Mouse (Mus musculus) liver, postnatal 0 days (tissue): Measurements from ENCODE around the gene Kcnip2. TPM values are rescaled to one million over a fixed set of nuclear protein-coding genes. Genes with fewer than 3 reads are reported as not detected.

Experiments used
- ATAC-seq: fragments of 200-750 bp; cut with Nextera tagmentation; 2 replicates; pipeline ENCODE4 v1.8.0; 2017; ENCODE audit warnings: mild to moderate bottlenecking, moderate library complexity
- DNase-seq: peaks from one replicate; pipeline ENCODE4 v3.0.0-alpha.2; 2016
- H3K27ac ChIP-seq: fragments of 300-500 bp; sonication (generic); 2 replicates; pipeline ENCODE4 v1.5.1; 2014; ENCODE audit warnings: antibody characterized with exemption, moderate library complexity, mild to moderate bottlenecking, low read depth
- H3K27me3 ChIP-seq: fragments of 300-500 bp; sonication (generic); 2 replicates; pipeline ENCODE4 v1.6.1; 2014; ENCODE audit warnings: low read length, control low read depth, mixed read lengths; ENCODE audit not compliant: insufficient read depth
- H3K36me3 ChIP-seq: fragments of 300-500 bp; sonication (generic); replicated peaks from 2 replicates; pipeline ENCODE4 v1.6.1; 2014; ENCODE audit warnings: mild to moderate bottlenecking, control low read depth, low read length, moderate library complexity, mixed read lengths; ENCODE audit not compliant: insufficient read depth
- H3K4me1 ChIP-seq: fragments of 300-500 bp; sonication (generic); 2 replicates; pipeline ENCODE4 v1.6.1; 2014; ENCODE audit warnings: antibody characterized with exemption, mild to moderate bottlenecking, control low read depth; ENCODE audit not compliant: insufficient read depth
- H3K4me2 ChIP-seq: fragments of 300-500 bp; sonication (generic); 2 replicates; pipeline ENCODE4 v1.6.1; 2014; ENCODE audit warnings: low read depth, mild to moderate bottlenecking, low read length, moderate library complexity, mixed read lengths
- H3K4me3 ChIP-seq: fragments of 300-500 bp; sonication (generic); 2 replicates; pipeline ENCODE4 v1.5.1; 2014; ENCODE audit warnings: low read depth, low read length
- H3K9ac ChIP-seq: fragments of 300-500 bp; sonication (generic); replicated peaks from 2 replicates; pipeline ENCODE4 v1.6.1; 2014; ENCODE audit warnings: mild to moderate bottlenecking, moderate library complexity
- H3K9me3 ChIP-seq: fragments of 300-500 bp; sonication (generic); 2 replicates; pipeline ENCODE4 v1.6.1; 2016; ENCODE audit warnings: mild to moderate bottlenecking, control low read depth, low read length, mixed read lengths
- CTCF ChIP-seq: sonication (generic); IDR thresholded peaks from 2 replicates; pipeline ENCODE4 v1.5.1; 2016; ENCODE audit warnings: antibody characterized with exemption, low read depth
- EP300 ChIP-seq: IDR thresholded peaks from 2 replicates; pipeline ENCODE4 v1.6.1; 2016; ENCODE audit warnings: antibody characterized with exemption, low read depth, mild to moderate bottlenecking
- WGBS: fragments of 180-500 bp; shearing (Covaris S2); extraction: QIAGEN DNeasy Blood & Tissue Kit; methylation state at CpG from one replicate; pipeline ENCODE4 v1.1.7; 2014; ENCODE audit not compliant: insufficient replicate concordance; 5-methylcytosine and 5-hydroxymethylcytosine counted together
- polyA plus RNA-seq: library from polyadenylated mRNA; unstranded; fragments of >200 nt; fragmentation: Nextera tagmentation; extraction: Ambion mirVana; gene quantifications from 2 replicates; pipeline ENCODE4 v1.2.1, GENCODE M21; 2015

Gene Kcnip2
- polyA plus RNA-seq, 1 experiment from 2014 or later = 0.59 TPM

- ATAC-seq (no peak), DNase-seq (no peak)
- no peak overlapping the region for H3K4me2 ChIP-seq
- H3K4me1 ChIP-seq = no peaks in the 10 kb centered on the region; the same call in 1 of the 2 replicates
- H3K27me3 ChIP-seq = no peaks in the 10 kb centered on the region
- TF ChIP-seq EP300 = no peak
- no peak for TF ChIP-seq CTCF
- 63% methylated on average over 5 of the region's 5 CpGs for WGBS
- no peaks in the 10 kb centered on the region for H3K36me3 ChIP-seq
- no peak overlapping the region for H3K4me3 ChIP-seq
- H3K27ac ChIP-seq = no peak overlapping the region
- no peaks in the 10 kb centered on the region for H3K9me3 ChIP-seq
- H3K9ac ChIP-seq = no peak overlapping the region
Measured at GRCm38 (mm10) chr19:45827125-45827524, 11.3 kb upstream of the Kcnip2 start.

GRCm38 (mm10) chr19:45826146-45826545, 10.3 kb upstream of the Kcnip2 start:
- H3K9ac ChIP-seq = no peak overlapping the region
- no peaks in the 10 kb centered on the region; the same call in 1 of the 2 replicates for H3K4me1 ChIP-seq
- H3K9me3 ChIP-seq = no peaks in the 10 kb centered on the region
- no peak for TF ChIP-seq EP300
- no peak for TF ChIP-seq CTCF
- H3K4me2 ChIP-seq = no peak overlapping the region
- H3K27me3 ChIP-seq = no peaks in the 10 kb centered on the region
- no peaks in the 10 kb centered on the region for H3K36me3 ChIP-seq
- ATAC-seq = no peak
- no peak overlapping the region for H3K4me3 ChIP-seq
- DNase-seq = no peak
- H3K27ac ChIP-seq = no peak overlapping the region
- WGBS = 66% methylated on average over 3 of the region's 3 CpGs

GRCm38 (mm10) chr19:45821832-45822231, 6.0 kb upstream of the Kcnip2 start:
- 0 out of 2 replicates have a peak, but pooled peaks cover 2% of the 10 kb centered on the region for H3K36me3 ChIP-seq
- no peak for DNase-seq
- no peak overlapping the region for H3K9ac ChIP-seq
- no peak overlapping the region for H3K4me3 ChIP-seq
- no peak for ATAC-seq
- H3K27ac ChIP-seq = no peak overlapping the region
- WGBS = 68% methylated on average over 5 of the region's 5 CpGs
- TF ChIP-seq CTCF (no peak), EP300 (no peak)
- no peak overlapping the region for H3K4me2 ChIP-seq
- H3K4me1 ChIP-seq = no peaks in the 10 kb centered on the region; the same call in 1 of the 2 replicates
- 0 out of 2 replicates have a peak, but pooled peaks cover 3% of the 10 kb centered on the region for H3K27me3 ChIP-seq
- H3K9me3 ChIP-seq = no peaks in the 10 kb centered on the region

- H3K9me3 ChIP-seq = no peaks in the 10 kb centered on the region
- no peak for ATAC-seq
Measured at GRCm38 (mm10) chr19:45817816-45818490, 2.1 kb upstream of the Kcnip2 start.

GRCm38 (mm10) chr19:45816727-45817126, 866 bp upstream of the Kcnip2 start:
- Histone ChIP-seq H3K9me3 (no peaks in the 10 kb centered on the region), H3K9ac (no peak overlapping the region), H3K4me2 (no peak overlapping the region), H3K4me1 (peaks cover 18% of the 10 kb centered on the region), H3K27ac (no peak overlapping the region), H3K36me3 (0 out of 2 replicates have a peak, but pooled peaks cover 2% of the 10 kb centered on the region), H3K4me3 (no peak overlapping the region), H3K27me3 (peaks cover 30% of the 10 kb centered on the region)
- WGBS = 50% methylated on average over 8 of the region's 8 CpGs
- TF ChIP-seq CTCF (no peak), EP300 (no peak)
- DNase-seq (no peak), ATAC-seq (no peak)

More at GRCm38 (mm10) chr19:45817816-45818490, 2.1 kb upstream of the Kcnip2 start:
- 0 out of 2 replicates have a peak, but pooled peaks cover 2% of the 10 kb centered on the region for H3K36me3 ChIP-seq
- WGBS = 74% methylated on average over 11 of the region's 11 CpGs
- H3K4me2 ChIP-seq = no peak overlapping the region
- H3K27ac ChIP-seq = no peak overlapping the region
- H3K27me3 ChIP-seq = peaks cover 30% of the 10 kb centered on the region
- H3K4me1 ChIP-seq = peaks cover 13% of the 10 kb centered on the region
- no peak for TF ChIP-seq CTCF
- TF ChIP-seq EP300 = no peak
- no peak overlapping the region for H3K9ac ChIP-seq
- H3K4me3 ChIP-seq = no peak overlapping the region
- no peak for DNase-seq

- H3K4me3 ChIP-seq = no peak overlapping the region
- no peak for TF ChIP-seq CTCF
- no peak for TF ChIP-seq EP300
- 69% methylated on average over 10 of the region's 10 CpGs for WGBS
- ATAC-seq = 0 out of 2 replicates have a peak, but pooled peaks have one; percentile 3
- peaks cover 18% of the 10 kb centered on the region for H3K4me1 ChIP-seq
- H3K27ac ChIP-seq = no peak overlapping the region
- DNase-seq = no peak
- H3K9ac ChIP-seq = no peak overlapping the region
- H3K27me3 ChIP-seq = peaks cover 30% of the 10 kb centered on the region
- H3K36me3 ChIP-seq = 0 out of 2 replicates have a peak, but pooled peaks cover 2% of the 10 kb centered on the region
- H3K9me3 ChIP-seq = no peaks in the 10 kb centered on the region
- H3K4me2 ChIP-seq = peak overlapping the region; percentile 67; the same call in 1 of the 2 replicates
Measured at GRCm38 (mm10) chr19:45815170-45815569, 691 bp downstream of the Kcnip2 start.
